In genomic region chr7:30520396-30520795, GRCm38 (mm10) we compare ENCODE assay signal across 17 mouse cellular contexts. TPM values are rescaled to one million over a fixed set of nuclear protein-coding genes. Genes with fewer than 3 reads are reported as not detected.
DNase-seq lines count a peak whose midpoint lies in the region; ATAC-seq lines count a peak whose summit lies in the region.
"Had no signal": no experiment of that assay in that cellular context is flagged by ENCODE, and none has a peak within 500 bp of the region (broad histone marks: within the 10 kb centered on the region; RNA-seq: fewer than 3 reads in every experiment).

No protein-coding gene starts in this region.

- no peak overlapping the region for H3K27ac ChIP-seq in kidney, embryonic 14.5 days (ENCODE audit: low read depth, low read length)
- 0 out of 2 replicates have a peak overlapping the region, but pooled peaks have one; percentile 52 for H3K27ac ChIP-seq in hindbrain, embryonic 12.5 days
- H3K27ac ChIP-seq in midbrain, embryonic 11.5 days (ENCODE audit: low read depth, low read length) = no peak overlapping the region
- H3K27ac ChIP-seq: liver, embryonic 14.5 days had no signal

- H3K4me1 ChIP-seq in kidney, embryonic 14.5 days (ENCODE audit: control insufficient read depth, insufficient read depth, low read length) = 0 out of 2 replicates have a peak, but pooled peaks cover 3% of the 10 kb centered on the region
- H3K4me1 ChIP-seq in hindbrain, embryonic 12.5 days = peaks cover 12% of the 10 kb centered on the region
- H3K4me1 ChIP-seq in midbrain, embryonic 11.5 days (ENCODE audit: control insufficient read depth, insufficient read depth, low read length) = no peaks in the 10 kb centered on the region

- peaks cover 14% of the 10 kb centered on the region for H3K36me3 ChIP-seq in kidney, embryonic 14.5 days (ENCODE audit: control insufficient read depth, insufficient read depth, low read length)
- peaks cover 35% of the 10 kb centered on the region for H3K36me3 ChIP-seq in hindbrain, embryonic 12.5 days
- H3K36me3 ChIP-seq in midbrain, embryonic 11.5 days (ENCODE audit: control insufficient read depth, insufficient read depth, low read length) = peaks cover 15% of the 10 kb centered on the region; the same call in 1 of the 2 replicates

- peak; percentile 36 for DNase-seq in kidney, adult 11 months
- DNase-seq in cerebellum, postnatal 25 days = peak; percentile 25 to 42
- no peak for DNase-seq in midbrain, embryonic 11.5 days (ENCODE audit: low spot score, missing footprints)
- no peak for DNase-seq in layer of hippocampus, postnatal 25 days (ENCODE audit: extremely low spot score in 1 of 2, low spot score in 1 of 2)
- DNase-seq in spleen, adult 18-20 months = no peak
- DNase-seq: adrenal gland, adult 8-10 months; B cell, adult 2 months; gastrocnemius, postnatal 36 days; thymus, postnatal 36 days had no signal

- H3K9me3 ChIP-seq in kidney, embryonic 14.5 days (ENCODE audit: control insufficient read depth, low read length) = no peaks in the 10 kb centered on the region
- H3K9me3 ChIP-seq in hindbrain, embryonic 12.5 days (replicated peaks) = no peaks in the 10 kb centered on the region
- H3K9me3 ChIP-seq in midbrain, embryonic 11.5 days (ENCODE audit: control insufficient read depth, low read length) = no peaks in the 10 kb centered on the region

- H3K27me3 ChIP-seq in kidney, embryonic 14.5 days (ENCODE audit: control insufficient read depth, insufficient read depth, low read length) = no peaks in the 10 kb centered on the region
- H3K27me3 ChIP-seq in hindbrain, embryonic 12.5 days = no peaks in the 10 kb centered on the region; the same call in 1 of the 2 replicates
- no peaks in the 10 kb centered on the region for H3K27me3 ChIP-seq in midbrain, embryonic 11.5 days (ENCODE audit: control insufficient read depth, insufficient read depth, low read length)

- WGBS in kidney, embryonic 14.5 days = 35% methylated on average over 4 of the region's 4 CpGs
- 59% methylated on average over 4 of the region's 4 CpGs for WGBS in hindbrain, embryonic 12.5 days
- WGBS in midbrain, embryonic 11.5 days = 51% methylated on average over 4 of the region's 4 CpGs

- no peak for ATAC-seq in kidney, embryonic 14.5 days (ENCODE audit: low FRiP score, low TSS enrichment)
- ATAC-seq in hindbrain, embryonic 12.5 days (ENCODE audit: low FRiP score) = peak; percentile 6; the same call in 1 of the 2 replicates
- ATAC-seq in midbrain, embryonic 11.5 days (ENCODE audit: low FRiP score) = peak; percentile 47
- ATAC-seq in activated CD4-positive, CD25-positive, alpha-beta regulatory T cell, adult 4 months = no peak

- H3K4me2 ChIP-seq in kidney, embryonic 14.5 days (replicated peaks; ENCODE audit: low read depth, low read length) = no peak overlapping the region
- H3K4me2 ChIP-seq in hindbrain, embryonic 12.5 days (replicated peaks) = no peak overlapping the region
- no peak overlapping the region for H3K4me2 ChIP-seq in midbrain, embryonic 11.5 days

- no peak overlapping the region for H3K9ac ChIP-seq in kidney, embryonic 14.5 days (ENCODE audit: low read depth, low read length)
- no peak overlapping the region for H3K9ac ChIP-seq in hindbrain, embryonic 12.5 days
- no peak overlapping the region for H3K9ac ChIP-seq in midbrain, embryonic 11.5 days (ENCODE audit: low read length)
- H3K9ac ChIP-seq: liver, embryonic 14.5 days had no signal

- H3K4me3 ChIP-seq in kidney, embryonic 14.5 days (ENCODE audit: low read length) = no peak overlapping the region
- no peak overlapping the region for H3K4me3 ChIP-seq in hindbrain, embryonic 12.5 days
- H3K4me3 ChIP-seq in midbrain, embryonic 11.5 days (ENCODE audit: low read depth, low read length) = no peak overlapping the region
- H3K4me3 ChIP-seq: erythroblast, embryonic 14.5 days had no signal

RNA-seq across cellular contexts. Expression of gene Arhgap33, which starts 14.5 kb away (rescaled TPM):
- 13.4 and 17.3 TPM in 2 replicates for polyA plus RNA-seq in kidney, embryonic 14.5 days (2014; fragmentation: Nextera tagmentation; extraction: Ambion mirVana)
- 88.6 and 98.9 TPM in 2 replicates for polyA plus RNA-seq in hindbrain, embryonic 12.5 days (2016; fragmentation: Nextera tagmentation; extraction: Ambion mirVana)
- polyA plus RNA-seq in midbrain, embryonic 11.5 days (2014; fragmentation: Nextera tagmentation; extraction: Ambion mirVana) = 32.0 and 41.1 TPM in 2 replicates
- 100 to 1,000 TPM; 103 to 132 TPM for total RNA-seq in layer of hippocampus, postnatal 25 days (2021)
- polyA plus RNA-seq in activated CD4-positive, CD25-positive, alpha-beta regulatory T cell, adult 4 months (2017; shearing (Covaris generic)) = 1 to 10 TPM; 1.0 to 1.1 TPM

RNA-seq across cellular contexts. Expression of gene Prodh2, which starts 27.0 kb away (rescaled TPM):
- 0.94 and 2.3 TPM in 2 replicates for polyA plus RNA-seq in kidney, embryonic 14.5 days (2014; fragmentation: Nextera tagmentation; extraction: Ambion mirVana)
- polyA plus RNA-seq in hindbrain, embryonic 12.5 days (2016; fragmentation: Nextera tagmentation; extraction: Ambion mirVana) = not detected in 2 replicates
- polyA plus RNA-seq in midbrain, embryonic 11.5 days (2014; fragmentation: Nextera tagmentation; extraction: Ambion mirVana) = not detected in 2 replicates
- total RNA-seq in layer of hippocampus, postnatal 25 days (2021) = not detected
- polyA plus RNA-seq in activated CD4-positive, CD25-positive, alpha-beta regulatory T cell, adult 4 months (2017; shearing (Covaris generic)) = not detected
- total RNA-seq: common myeloid progenitor, adult 5-6 weeks; gastrocnemius, postnatal 36 days; hematopoietic stem cell, adult 5-6 weeks; megakaryocyte, adult 5-6 weeks had no signal

RNA-seq across cellular contexts. Expression of gene Hspb6, which starts 31.6 kb away (rescaled TPM):
- 8.9 and 9.2 TPM in 2 replicates for polyA plus RNA-seq in kidney, embryonic 14.5 days (2014; fragmentation: Nextera tagmentation; extraction: Ambion mirVana)
- polyA plus RNA-seq in hindbrain, embryonic 12.5 days (2016; fragmentation: Nextera tagmentation; extraction: Ambion mirVana) = 5.7 and 7.1 TPM in 2 replicates
- polyA plus RNA-seq in midbrain, embryonic 11.5 days (2014; fragmentation: Nextera tagmentation; extraction: Ambion mirVana) = 4.2 and 4.6 TPM in 2 replicates
- 1 to 10 TPM; 3.4 to 4.3 TPM for total RNA-seq in layer of hippocampus, postnatal 25 days (2021)
- polyA plus RNA-seq in activated CD4-positive, CD25-positive, alpha-beta regulatory T cell, adult 4 months (2017; shearing (Covaris generic)) = 1 to 10 TPM; 1.8 to 2.5 TPM

RNA-seq across cellular contexts. Expression of gene Proser3, which starts 31.7 kb away (rescaled TPM):
- 15.2 and 25.0 TPM in 2 replicates for polyA plus RNA-seq in kidney, embryonic 14.5 days (2014; fragmentation: Nextera tagmentation; extraction: Ambion mirVana)
- polyA plus RNA-seq in hindbrain, embryonic 12.5 days (2016; fragmentation: Nextera tagmentation; extraction: Ambion mirVana) = 11.3 and 12.6 TPM in 2 replicates
- 11.3 and 11.5 TPM in 2 replicates for polyA plus RNA-seq in midbrain, embryonic 11.5 days (2014; fragmentation: Nextera tagmentation; extraction: Ambion mirVana)
- 1 to 10 TPM; 3.5 to 3.6 TPM for total RNA-seq in layer of hippocampus, postnatal 25 days (2021)
- 1 to 10 TPM; 2.5 to 4.8 TPM for polyA plus RNA-seq in activated CD4-positive, CD25-positive, alpha-beta regulatory T cell, adult 4 months (2017; shearing (Covaris generic))

RNA-seq across cellular contexts. Expression of gene Lin37, which starts 39.2 kb away (rescaled TPM):
- polyA plus RNA-seq in kidney, embryonic 14.5 days (2014; fragmentation: Nextera tagmentation; extraction: Ambion mirVana) = 38.5 and 48.0 TPM in 2 replicates
- polyA plus RNA-seq in hindbrain, embryonic 12.5 days (2016; fragmentation: Nextera tagmentation; extraction: Ambion mirVana) = 52.4 and 55.2 TPM in 2 replicates
- 48.7 and 49.7 TPM in 2 replicates for polyA plus RNA-seq in midbrain, embryonic 11.5 days (2014; fragmentation: Nextera tagmentation; extraction: Ambion mirVana)
- total RNA-seq in layer of hippocampus, postnatal 25 days (2021) = 10 to 100 TPM; 36.8 to 44.9 TPM
- 100 to 1,000 TPM in 1 of 2 experiments, 10 to 100 TPM in 1; 93.6 to 106 TPM for polyA plus RNA-seq in activated CD4-positive, CD25-positive, alpha-beta regulatory T cell, adult 4 months (2017; shearing (Covaris generic))

Comparison
In these comparisons a context has a peak if more than half of its experiments do, and no peak if none do; other contexts are left out.
1. DNase-seq: peak in kidney, adult 11 months (single experiment) and cerebellum, postnatal 25 days (2 of 2); none in midbrain, embryonic 11.5 days (single experiment), layer of hippocampus, postnatal 25 days (0 of 2) and spleen, adult 18-20 months (0 of 2).
2. ATAC-seq: peak in hindbrain, embryonic 12.5 days (single experiment) and midbrain, embryonic 11.5 days (single experiment); none in kidney, embryonic 14.5 days (single experiment) and activated CD4-positive, CD25-positive, alpha-beta regulatory T cell, adult 4 months (single experiment).